Mouse (Mus musculus): ENCODE data around the gene Cic.
A peak's percentile ranks its signal among the peaks of the same experiment; 100 is the strongest.

DNA sequence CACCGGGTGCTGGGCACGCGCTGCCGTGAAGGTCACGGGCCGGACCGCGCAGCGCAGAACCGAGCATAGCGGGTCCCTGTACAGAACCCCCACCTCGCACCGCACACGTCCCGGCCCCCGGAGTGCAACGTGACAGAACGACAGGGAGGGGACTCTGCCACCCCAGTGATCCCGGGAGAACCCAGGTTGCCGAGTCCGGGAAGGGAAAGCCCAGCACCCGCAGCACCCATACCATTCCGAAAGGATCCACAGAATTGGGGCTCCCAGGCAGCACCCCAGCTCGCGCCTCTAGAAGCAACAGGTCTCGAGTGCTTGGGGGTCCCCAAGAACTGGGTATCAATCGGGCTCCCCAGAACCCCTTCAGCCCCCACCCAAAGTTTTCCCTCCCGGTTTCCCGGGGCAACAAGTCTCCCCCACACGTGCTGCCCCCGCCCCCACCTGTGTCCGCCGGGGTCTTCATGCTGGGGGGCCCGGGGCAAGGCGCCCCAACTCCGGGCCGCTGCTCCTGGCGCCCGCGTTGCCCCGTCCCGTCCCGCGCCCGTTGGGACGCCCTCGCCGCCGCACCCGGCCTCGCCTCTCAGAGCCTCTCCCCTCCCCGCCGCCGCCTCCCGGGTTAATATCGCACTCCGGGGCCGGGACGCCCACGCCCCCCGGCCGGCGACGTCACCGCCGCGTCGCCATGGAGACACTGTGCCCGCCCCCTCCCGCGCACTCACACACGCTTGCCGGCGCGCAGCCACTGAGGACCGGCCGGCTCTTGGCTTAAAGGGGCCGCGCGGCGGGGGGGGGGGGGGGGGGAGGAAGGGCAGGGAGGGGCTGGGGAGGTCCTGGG lies 17.1 kb upstream of the Cic start, which contains the start of gene Erf:
- TF ChIP-seq POLR2A (IDR thresholded peaks at IDR 0.05; ENCODE audit: control insufficient read depth, extremely low read depth, insufficient read depth, low read length, poor library complexity) (peak; percentile 72), CTCF (IDR thresholded peaks at IDR 0.05; ENCODE audit: borderline replicate concordance, control insufficient read depth, extremely low read depth, insufficient read depth, low read length, poor library complexity) (peak; percentile 32; the same call in 1 of the 2 replicates)

Data from thymus, adult 2 months (tissue).